Mouse (Mus musculus): Measurements from ENCODE around the gene Plpp6. TPM values are rescaled to one million over a fixed set of nuclear protein-coding genes. Genes with fewer than 3 reads are reported as not detected.
"Not testable (repeated sequence)": the region's sequence is repeated elsewhere in the genome, so short reads cannot be mapped to it uniquely, and the experiment has no call there.

The Plpp6 gene
- polyA plus RNA-seq, 1 experiment from 2014 or later = 9.1 TPM

GRCm38 (mm10) chr19:28989515-28989914, 25.8 kb downstream of the Plpp6 start:
- H3K27me3 ChIP-seq = no peaks in the 10 kb centered on the region
- peak overlapping the region; percentile 96 for H3K4me3 ChIP-seq (replicated peaks)
- no peak for ATAC-seq (ENCODE audit: insufficient number of reproducible peaks, low FRiP score, low TSS enrichment, low read depth)
- peak overlapping the region; percentile 71 for H3K4me2 ChIP-seq (replicated peaks)
- H3K27ac ChIP-seq (replicated peaks) = peak overlapping the region; percentile 93; the same call in 1 of the 2 replicates
- H3K36me3 ChIP-seq = 0 out of 2 replicates have a peak, but pooled peaks cover 5% of the 10 kb centered on the region
- H3K4me1 ChIP-seq = peaks cover 10% of the 10 kb centered on the region
- no peaks in the 10 kb centered on the region for H3K9me3 ChIP-seq (replicated peaks)
- H3K9ac ChIP-seq = peak overlapping the region; percentile 86
- WGBS = 62% methylated on average over 8 of the region's 8 CpGs

- H3K27ac ChIP-seq (replicated peaks) = peak within 1 kb of the TSS; percentile 93
- peak; percentile 94 for ATAC-seq (ENCODE audit: insufficient number of reproducible peaks, low FRiP score, low TSS enrichment, low read depth)
- peak within 1 kb of the TSS; percentile 96 for H3K4me3 ChIP-seq (replicated peaks)
- under 1% methylated on average over 37 of the region's 37 CpGs for WGBS
- no peaks in the 10 kb centered on the region for H3K27me3 ChIP-seq
- peaks cover 10% of the 10 kb centered on the region for H3K4me1 ChIP-seq
- peak within 1 kb of the TSS; percentile 86 for H3K9ac ChIP-seq
- no peaks in the 10 kb centered on the region for H3K9me3 ChIP-seq (replicated peaks)
- peaks cover 12% of the 10 kb centered on the region; the same call in 1 of the 2 replicates for H3K36me3 ChIP-seq
- peak within 1 kb of the TSS; percentile 71 for H3K4me2 ChIP-seq (replicated peaks)
Measured at GRCm38 (mm10) chr19:28990194-28990589, 26.4 kb downstream of the Plpp6 start, which contains the start of gene Cdc37l1. Cdc37l1 (plus strand) TSS chr19:28990352.

GRCm38 (mm10) chr19:28990590-28991221, 27.0 kb downstream of the Plpp6 start:
- under 1% methylated on average over 41 of the region's 41 CpGs for WGBS
- Histone ChIP-seq H3K9me3 (replicated peaks) (no peaks in the 10 kb centered on the region), H3K27me3 (no peaks in the 10 kb centered on the region), H3K9ac (peak overlapping the region; percentile 86), H3K4me1 (peaks cover 10% of the 10 kb centered on the region), H3K36me3 (peaks cover 17% of the 10 kb centered on the region), H3K4me3 (replicated peaks) (peak overlapping the region; percentile 96), H3K27ac (replicated peaks) (peak overlapping the region; percentile 93), H3K4me2 (replicated peaks) (peak overlapping the region; percentile 71)
- ATAC-seq (ENCODE audit: insufficient number of reproducible peaks, low FRiP score, low TSS enrichment, low read depth) = peak; percentile 40

GRCm38 (mm10) chr19:28991391-28991790, 27.6 kb downstream of the Plpp6 start:
- Histone ChIP-seq H3K27me3 (no peaks in the 10 kb centered on the region), H3K4me1 (peaks cover 10% of the 10 kb centered on the region), H3K4me3 (replicated peaks) (peak overlapping the region; percentile 96), H3K9me3 (replicated peaks) (no peaks in the 10 kb centered on the region), H3K4me2 (replicated peaks) (peak overlapping the region; percentile 71), H3K9ac (0 out of 2 replicates have a peak overlapping the region, but pooled peaks have one; percentile 86), H3K36me3 (peaks cover 23% of the 10 kb centered on the region), H3K27ac (replicated peaks) (peak overlapping the region; percentile 93; the same call in 1 of the 2 replicates)
- no peak for ATAC-seq (ENCODE audit: insufficient number of reproducible peaks, low FRiP score, low TSS enrichment, low read depth)
- 65% methylated on average over 5 of the region's 5 CpGs for WGBS

GRCm38 (mm10) chr19:28994870-28995269, 31.1 kb downstream of the Plpp6 start:
- Histone ChIP-seq H3K4me1 (peaks cover 10% of the 10 kb centered on the region), H3K4me3 (replicated peaks) (no peak overlapping the region), H3K4me2 (replicated peaks) (no peak overlapping the region), H3K27ac (replicated peaks) (peak overlapping the region; percentile 52; the same call in 1 of the 2 replicates), H3K9me3 (replicated peaks) (no peaks in the 10 kb centered on the region), H3K36me3 (peaks cover 34% of the 10 kb centered on the region), H3K27me3 (no peaks in the 10 kb centered on the region), H3K9ac (no peak overlapping the region)
- WGBS = 72% methylated on average over 7 of the region's 7 CpGs
- ATAC-seq (ENCODE audit: insufficient number of reproducible peaks, low FRiP score, low TSS enrichment, low read depth) = no peak

- no peaks in the 10 kb centered on the region for H3K9me3 ChIP-seq (replicated peaks)
- no peak overlapping the region for H3K4me2 ChIP-seq (replicated peaks)
- H3K36me3 ChIP-seq = peaks cover 39% of the 10 kb centered on the region
- no peak overlapping the region for H3K27ac ChIP-seq (replicated peaks)
- no peak for ATAC-seq (ENCODE audit: insufficient number of reproducible peaks, low FRiP score, low TSS enrichment, low read depth)
- H3K4me1 ChIP-seq = peaks cover 10% of the 10 kb centered on the region
- H3K9ac ChIP-seq = no peak overlapping the region
- no peaks in the 10 kb centered on the region for H3K27me3 ChIP-seq
- no peak overlapping the region for H3K4me3 ChIP-seq (replicated peaks)
- WGBS = 82% methylated on average over 5 of the region's 5 CpGs
Measured at GRCm38 (mm10) chr19:28995366-28995765, 31.6 kb downstream of the Plpp6 start.

GRCm38 (mm10) chr19:28997976-28998630, 34.4 kb downstream of the Plpp6 start:
- ATAC-seq (ENCODE audit: insufficient number of reproducible peaks, low FRiP score, low TSS enrichment, low read depth) = no peak
- WGBS = 64% methylated on average over 4 of the region's 4 CpGs
- Histone ChIP-seq H3K9ac (no peak overlapping the region), H3K4me3 (replicated peaks) (no peak overlapping the region), H3K27ac (replicated peaks) (no peak overlapping the region), H3K9me3 (replicated peaks) (no peaks in the 10 kb centered on the region), H3K4me1 (no peaks in the 10 kb centered on the region), H3K36me3 (peaks cover 54% of the 10 kb centered on the region), H3K27me3 (no peaks in the 10 kb centered on the region), H3K4me2 (replicated peaks) (no peak overlapping the region)

- WGBS = 94% methylated on average over 16 of the region's 16 CpGs
- H3K9ac ChIP-seq = not testable (repeated sequence)
Measured at GRCm38 (mm10) chr19:29000321-29000720, 36.6 kb downstream of the Plpp6 start.

GRCm38 (mm10) chr19:29008069-29008706, 44.4 kb downstream of the Plpp6 start:
- no peak for ATAC-seq (ENCODE audit: insufficient number of reproducible peaks, low FRiP score, low TSS enrichment, low read depth)
- WGBS = 86% methylated on average over 3 of the region's 3 CpGs
- peaks cover 44% of the 10 kb centered on the region for H3K36me3 ChIP-seq

More at GRCm38 (mm10) chr19:29000321-29000720, 36.6 kb downstream of the Plpp6 start:
- peaks cover 43% of the 10 kb centered on the region for H3K36me3 ChIP-seq
- ATAC-seq (ENCODE audit: insufficient number of reproducible peaks, low FRiP score, low TSS enrichment, low read depth); H3K27ac ChIP-seq (replicated peaks); H3K4me2 ChIP-seq (replicated peaks); H3K27me3 ChIP-seq; H3K4me1 ChIP-seq; H3K9me3 ChIP-seq (replicated peaks); H3K4me3 ChIP-seq (replicated peaks): not testable (repeated sequence)

GRCm38 (mm10) chr19:29009046-29009445, 45.3 kb downstream of the Plpp6 start:
- Histone ChIP-seq H3K9ac (no peak overlapping the region), H3K27ac (replicated peaks) (no peak overlapping the region), H3K4me1 (no peaks in the 10 kb centered on the region), H3K36me3 (peaks cover 50% of the 10 kb centered on the region), H3K4me2 (replicated peaks) (no peak overlapping the region), H3K9me3 (replicated peaks) (no peaks in the 10 kb centered on the region), H3K27me3 (no peaks in the 10 kb centered on the region), H3K4me3 (replicated peaks) (no peak overlapping the region)
- no peak for ATAC-seq (ENCODE audit: insufficient number of reproducible peaks, low FRiP score, low TSS enrichment, low read depth)
- 94% methylated on average over 11 of the region's 11 CpGs for WGBS

More at GRCm38 (mm10) chr19:29008069-29008706, 44.4 kb downstream of the Plpp6 start:
- H3K4me3 ChIP-seq (replicated peaks) = no peak overlapping the region
- H3K4me1 ChIP-seq = no peaks in the 10 kb centered on the region
- H3K9me3 ChIP-seq (replicated peaks) = no peaks in the 10 kb centered on the region
- H3K4me2 ChIP-seq (replicated peaks) = no peak overlapping the region
- H3K9ac ChIP-seq = no peak overlapping the region
- H3K27ac ChIP-seq (replicated peaks) = no peak overlapping the region
- H3K27me3 ChIP-seq = no peaks in the 10 kb centered on the region

GRCm38 (mm10) chr19:29011355-29011990, 47.7 kb downstream of the Plpp6 start:
- H3K27ac ChIP-seq (replicated peaks) = no peak overlapping the region
- peaks cover 55% of the 10 kb centered on the region for H3K36me3 ChIP-seq
- no peaks in the 10 kb centered on the region for H3K27me3 ChIP-seq
- no peaks in the 10 kb centered on the region for H3K9me3 ChIP-seq (replicated peaks)
- no peak for ATAC-seq (ENCODE audit: insufficient number of reproducible peaks, low FRiP score, low TSS enrichment, low read depth)
- 80% methylated on average over 12 of the region's 12 CpGs for WGBS
- H3K4me1 ChIP-seq = no peaks in the 10 kb centered on the region
- H3K4me3 ChIP-seq (replicated peaks) = no peak overlapping the region
- no peak overlapping the region for H3K9ac ChIP-seq
- no peak overlapping the region for H3K4me2 ChIP-seq (replicated peaks)
